Mouse (Mus musculus): ENCODE data around the gene Chga.

- no peak for TF ChIP-seq CTCF (IDR thresholded peaks at IDR 0.05; ENCODE audit: borderline replicate concordance, control insufficient read depth, extremely low read depth, insufficient read depth, low read length, poor library complexity)
- no peak for TF ChIP-seq POLR2A (IDR thresholded peaks at IDR 0.05; ENCODE audit: control insufficient read depth, extremely low read depth, insufficient read depth, low read length, poor library complexity)
Observed at GRCm38 (mm10) chr12:102600345-102600744, 45.6 kb downstream of the Chga start.
